Mouse (Mus musculus): ENCODE measurements around the gene Rnf123. TPM values are rescaled to one million over a fixed set of nuclear protein-coding genes. Genes with fewer than 3 reads are reported as not detected.

Gene Rnf123
- polyA plus RNA-seq, 1 experiment from 2014 or later: 50.1 TPM

GRCm38 (mm10) chr9:108002778-108003530 is 80.2 kb downstream of the Rnf123 start:
- H3K36me3 ChIP-seq (replicated peaks; ENCODE audit: insufficient read depth, low read length): 0 out of 2 replicates have a peak, but pooled peaks cover 3% of the 10 kb centered on the region
- ATAC-seq (peak; percentile 49), DNase-seq (no peak)
- TF ChIP-seq CTCF (IDR thresholded peaks at IDR 0.05; ENCODE audit: low read depth) (no peak), EP300 (IDR thresholded peaks at IDR 0.05; ENCODE audit: low read depth) (no peak)
- peak overlapping the region; percentile 99 for H3K9ac ChIP-seq (replicated peaks)
- H3K27me3 ChIP-seq (ENCODE audit: insufficient read depth, low read length): no peaks in the 10 kb centered on the region
- WGBS (ENCODE audit: insufficient replicate concordance): under 1% methylated on average over 49 of the region's 50 CpGs
- peak overlapping the region; percentile 98 for H3K27ac ChIP-seq (ENCODE audit: low read depth)
- peaks cover 26% of the 10 kb centered on the region for H3K4me1 ChIP-seq (ENCODE audit: insufficient read depth)
- no peaks in the 10 kb centered on the region for H3K9me3 ChIP-seq (ENCODE audit: low read length)
- peak overlapping the region; percentile 88 for H3K4me2 ChIP-seq (ENCODE audit: low read depth, low read length)
- H3K4me3 ChIP-seq (ENCODE audit: low read depth, low read length): peak overlapping the region; percentile 94

GRCm38 (mm10) chr9:108001922-108002770 is 81.0 kb downstream of the Rnf123 start, which contains the start of gene Ip6k1:
Gene Ip6k1 (plus strand): TSS chr9:108002501.
- Histone ChIP-seq H3K9ac (replicated peaks) (peak within 1 kb of the TSS; percentile 99), H3K36me3 (replicated peaks; ENCODE audit: insufficient read depth, low read length) (0 out of 2 replicates have a peak, but pooled peaks cover 3% of the 10 kb centered on the region)
- under 1% methylated on average over 51 of the region's 51 CpGs for WGBS (ENCODE audit: insufficient replicate concordance)

More at GRCm38 (mm10) chr9:108001922-108002770, 81.0 kb downstream of the Rnf123 start, which contains the start of gene Ip6k1:
- Histone ChIP-seq H3K4me3 (ENCODE audit: low read depth, low read length) (peak within 1 kb of the TSS; percentile 94), H3K27me3 (ENCODE audit: insufficient read depth, low read length) (no peaks in the 10 kb centered on the region), H3K4me1 (ENCODE audit: insufficient read depth) (peaks cover 25% of the 10 kb centered on the region), H3K9me3 (ENCODE audit: low read length) (no peaks in the 10 kb centered on the region), H3K27ac (ENCODE audit: low read depth) (peak within 1 kb of the TSS; percentile 98), H3K4me2 (ENCODE audit: low read depth, low read length) (peak within 1 kb of the TSS; percentile 88)
- TF ChIP-seq EP300 (IDR thresholded peaks at IDR 0.05; ENCODE audit: low read depth) (no peak), CTCF (IDR thresholded peaks at IDR 0.05; ENCODE audit: low read depth) (no peak)
- peak; percentile 97 for ATAC-seq
- DNase-seq: peak; percentile 100

Small RNAs within 50 kb of the gene (microRNA-seq; reads per million reads assigned to microRNA genes)
- gene Gm47303: not detected
- 5.3 reads per million, percentile 8 among the genes with 10 or more reads in this experiment for gene Mir7088

Other genes with a start within 250 kb of the Rnf123 start
- gene Rbm6, start 210.1 kb downstream of the Rnf123 start, polyA plus RNA-seq (2015; fragmentation: Nextera tagmentation; extraction: Ambion mirVana): 14.3 and 17.0 TPM in 2 replicates
- gene Mon1a, start 195.2 kb downstream of the Rnf123 start, polyA plus RNA-seq (2015; fragmentation: Nextera tagmentation; extraction: Ambion mirVana): 5.3 and 5.8 TPM in 2 replicates
- gene Mst1r, start 176.5 kb downstream of the Rnf123 start, polyA plus RNA-seq (2015; fragmentation: Nextera tagmentation; extraction: Ambion mirVana): 0.37 and 0.38 TPM in 2 replicates
- gene Actl11, start 154.9 kb downstream of the Rnf123 start, polyA plus RNA-seq (2015; fragmentation: Nextera tagmentation; extraction: Ambion mirVana): not detected in 2 replicates
- gene Camkv, start 147.7 kb downstream of the Rnf123 start, polyA plus RNA-seq (2015; fragmentation: Nextera tagmentation; extraction: Ambion mirVana): 0.04 and 0.09 TPM in 2 replicates
- 5.4 and 6.5 TPM in 2 replicates for gene Traip, start 133.2 kb downstream of the Rnf123 start, polyA plus RNA-seq (2015; fragmentation: Nextera tagmentation; extraction: Ambion mirVana)
- 32.0 and 33.2 TPM in 2 replicates for gene Uba7, start 107.8 kb downstream of the Rnf123 start, polyA plus RNA-seq (2015; fragmentation: Nextera tagmentation; extraction: Ambion mirVana)
- 0.12 and 0.31 TPM in 2 replicates for gene Gm20661, start 100.3 kb downstream of the Rnf123 start, polyA plus RNA-seq (2015; fragmentation: Nextera tagmentation; extraction: Ambion mirVana)
- 28.5 and 30.6 TPM in 2 replicates for gene Inka1, start 97.5 kb downstream of the Rnf123 start, polyA plus RNA-seq (2015; fragmentation: Nextera tagmentation; extraction: Ambion mirVana)
- gene Cdhr4, start 90.8 kb downstream of the Rnf123 start, polyA plus RNA-seq (2015; fragmentation: Nextera tagmentation; extraction: Ambion mirVana): 0.75 and 1.1 TPM in 2 replicates
- 0.07 TPM in 1 of 2 replicates, not detected in the other for gene Gm20662, start 87.0 kb downstream of the Rnf123 start, polyA plus RNA-seq (2015; fragmentation: Nextera tagmentation; extraction: Ambion mirVana)
- gene Ip6k1, start 80.8 kb downstream of the Rnf123 start, polyA plus RNA-seq (2015; fragmentation: Nextera tagmentation; extraction: Ambion mirVana): 18.4 and 19.8 TPM in 2 replicates
- 12.2 and 12.6 TPM in 2 replicates for gene Gmppb, start 34.1 kb downstream of the Rnf123 start, polyA plus RNA-seq (2015; fragmentation: Nextera tagmentation; extraction: Ambion mirVana)
- gene Amigo3, start 30.2 kb downstream of the Rnf123 start, polyA plus RNA-seq (2015; fragmentation: Nextera tagmentation; extraction: Ambion mirVana): 0.59 and 0.86 TPM in 2 replicates
- gene Mst1, start 2.9 kb downstream of the Rnf123 start, polyA plus RNA-seq (2015; fragmentation: Nextera tagmentation; extraction: Ambion mirVana): 81.4 and 93.0 TPM in 2 replicates
- gene Apeh, start 11.3 kb upstream of the Rnf123 start, polyA plus RNA-seq (2015; fragmentation: Nextera tagmentation; extraction: Ambion mirVana): 67.7 and 75.2 TPM in 2 replicates
- 0.58 and 0.59 TPM in 2 replicates for gene Bsn, start 107.0 kb upstream of the Rnf123 start, polyA plus RNA-seq (2015; fragmentation: Nextera tagmentation; extraction: Ambion mirVana)
- 20.0 and 20.8 TPM in 2 replicates for gene Dag1, start 180.6 kb upstream of the Rnf123 start, polyA plus RNA-seq (2015; fragmentation: Nextera tagmentation; extraction: Ambion mirVana)
- gene Nicn1, start 207.1 kb upstream of the Rnf123 start, polyA plus RNA-seq (2015; fragmentation: Nextera tagmentation; extraction: Ambion mirVana): 7.7 and 9.5 TPM in 2 replicates
- gene Amt, start 213.5 kb upstream of the Rnf123 start, polyA plus RNA-seq (2015; fragmentation: Nextera tagmentation; extraction: Ambion mirVana): 10.9 and 13.5 TPM in 2 replicates
- 163 and 165 TPM in 2 replicates for gene Rhoa, start 222.8 kb upstream of the Rnf123 start, polyA plus RNA-seq (2015; fragmentation: Nextera tagmentation; extraction: Ambion mirVana)
- gene Tcta, start 222.8 kb upstream of the Rnf123 start, polyA plus RNA-seq (2015; fragmentation: Nextera tagmentation; extraction: Ambion mirVana): 14.8 and 16.3 TPM in 2 replicates

Measured in liver, postnatal 0 days (tissue).